Mouse (Mus musculus): ENCODE data around the gene Tmem170b. TPM values are rescaled to one million over a fixed set of nuclear protein-coding genes. Genes with fewer than 3 reads are reported as not detected.

Tmem170b gene
- polyA plus RNA-seq, 1 experiment: 1.1 TPM

DNA sequence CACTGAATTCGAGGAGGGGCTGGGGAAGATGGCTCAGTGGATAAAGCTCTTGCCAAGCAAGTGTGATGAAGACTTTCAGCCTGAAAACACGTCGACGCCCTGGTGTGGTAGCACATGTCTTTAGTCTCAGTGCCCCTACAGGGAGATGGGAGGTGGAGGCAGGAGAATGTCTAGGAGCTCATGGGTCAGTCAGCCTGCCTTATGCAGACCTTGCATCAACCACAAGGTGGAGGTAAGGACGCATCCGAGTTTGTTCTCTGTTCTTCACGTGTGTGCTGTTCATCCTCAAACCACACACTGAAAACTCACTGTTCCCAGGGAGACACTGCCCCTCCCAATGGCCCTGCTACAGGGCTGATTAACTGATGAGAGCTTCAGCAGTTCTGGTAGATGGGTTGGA lies 45.0 kb downstream of the Tmem170b start:
- Histone ChIP-seq H3K4me3 (no peak overlapping the region), H3K79me2 (ENCODE audit: control insufficient read depth, insufficient read depth) (no peaks in the 10 kb centered on the region), H3ac (ENCODE audit: control insufficient read depth, insufficient read length) (no peak overlapping the region), H3K4me2 (ENCODE audit: low read depth) (no peak overlapping the region), H3K36me3 (ENCODE audit: control insufficient read depth, insufficient read depth) (no peaks in the 10 kb centered on the region), H3K27me3 (ENCODE audit: control insufficient read depth, insufficient read depth, insufficient read length) (no peaks in the 10 kb centered on the region)
- TF ChIP-seq CEBPB (IDR thresholded peaks at IDR 0.05; ENCODE audit: insufficient read depth, poor library complexity, severe bottlenecking) (no peak), POLR2AphosphoS2 (IDR thresholded peaks at IDR 0.05; ENCODE audit: insufficient read length, low read depth) (no peak), E2F4 (IDR thresholded peaks at IDR 0.05; ENCODE audit: insufficient read depth) (no peak), MAX (IDR thresholded peaks at IDR 0.05; ENCODE audit: low read depth) (no peak), USF1 (IDR thresholded peaks at IDR 0.05; ENCODE audit: low read depth) (no peak), SRF (IDR thresholded peaks at IDR 0.05; ENCODE audit: control insufficient read depth, insufficient read length, low read depth) (no peak), TCF3 (IDR thresholded peaks at IDR 0.05; ENCODE audit: insufficient read length, low read depth) (no peak), TCF12 (IDR thresholded peaks at IDR 0.05; ENCODE audit: insufficient read depth, poor library complexity, severe bottlenecking) (no peak), MYOG (IDR thresholded peaks at IDR 0.05; ENCODE audit: control insufficient read depth in 1 of 3, insufficient read depth in 1 of 3, insufficient read length in 2 of 3, low read depth in 2 of 3) (no peak), MYOD1 (IDR thresholded peaks at IDR 0.05; ENCODE audit: control insufficient read depth in 1 of 3, insufficient read length in 2 of 3, low read depth in 2 of 3) (no peak), POLR2A (IDR thresholded peaks at IDR 0.05; ENCODE audit: insufficient read length, low read depth) (no peak), REST (IDR thresholded peaks at IDR 0.05; ENCODE audit: insufficient read depth, insufficient read length) (no peak)

GRCm38 (mm10) chr13:41653791-41654190 lies 48.1 kb downstream of the Tmem170b start:
- H3K4me2 ChIP-seq (ENCODE audit: low read depth): no peak overlapping the region
- no peaks in the 10 kb centered on the region for H3K27me3 ChIP-seq (ENCODE audit: control insufficient read depth, insufficient read depth, insufficient read length)
- TF ChIP-seq MYOG (IDR thresholded peaks at IDR 0.05; ENCODE audit: control insufficient read depth in 1 of 3, insufficient read depth in 1 of 3, insufficient read length in 2 of 3, low read depth in 2 of 3): no peak
- no peak for TF ChIP-seq POLR2A (IDR thresholded peaks at IDR 0.05; ENCODE audit: insufficient read length, low read depth)
- no peak for TF ChIP-seq MYOD1 (IDR thresholded peaks at IDR 0.05; ENCODE audit: control insufficient read depth in 1 of 3, insufficient read length in 2 of 3, low read depth in 2 of 3)
- no peak for TF ChIP-seq E2F4 (IDR thresholded peaks at IDR 0.05; ENCODE audit: insufficient read depth)
- H3K79me2 ChIP-seq (ENCODE audit: control insufficient read depth, insufficient read depth): no peaks in the 10 kb centered on the region
- H3K36me3 ChIP-seq (ENCODE audit: control insufficient read depth, insufficient read depth): no peaks in the 10 kb centered on the region
- H3ac ChIP-seq (ENCODE audit: control insufficient read depth, insufficient read length): no peak overlapping the region
- H3K4me3 ChIP-seq: no peak overlapping the region

- Histone ChIP-seq H3K27me3 (ENCODE audit: control insufficient read depth, insufficient read depth, insufficient read length) (no peaks in the 10 kb centered on the region), H3K36me3 (ENCODE audit: control insufficient read depth, insufficient read depth) (no peaks in the 10 kb centered on the region), H3K4me2 (ENCODE audit: low read depth) (no peak overlapping the region), H3K79me2 (ENCODE audit: control insufficient read depth, insufficient read depth) (no peaks in the 10 kb centered on the region), H3ac (ENCODE audit: control insufficient read depth, insufficient read length) (no peak overlapping the region), H3K4me3 (no peak overlapping the region)
- TF ChIP-seq TCF3 (IDR thresholded peaks at IDR 0.05; ENCODE audit: insufficient read length, low read depth): no peak
- TF ChIP-seq TCF12 (IDR thresholded peaks at IDR 0.05; ENCODE audit: insufficient read depth, poor library complexity, severe bottlenecking): no peak
- no peak for TF ChIP-seq MYOD1 (IDR thresholded peaks at IDR 0.05; ENCODE audit: control insufficient read depth in 1 of 3, insufficient read length in 2 of 3, low read depth in 2 of 3)
- no peak for TF ChIP-seq MAX (IDR thresholded peaks at IDR 0.05; ENCODE audit: low read depth)
- TF ChIP-seq POLR2A (IDR thresholded peaks at IDR 0.05; ENCODE audit: insufficient read length, low read depth): no peak
- TF ChIP-seq E2F4 (IDR thresholded peaks at IDR 0.05; ENCODE audit: insufficient read depth): no peak
- TF ChIP-seq SRF (IDR thresholded peaks at IDR 0.05; ENCODE audit: control insufficient read depth, insufficient read length, low read depth): no peak
- no peak for TF ChIP-seq CEBPB (IDR thresholded peaks at IDR 0.05; ENCODE audit: insufficient read depth, poor library complexity, severe bottlenecking)
- no peak for TF ChIP-seq USF1 (IDR thresholded peaks at IDR 0.05; ENCODE audit: low read depth)
- no peak for TF ChIP-seq POLR2AphosphoS2 (IDR thresholded peaks at IDR 0.05; ENCODE audit: insufficient read length, low read depth)
- TF ChIP-seq REST (IDR thresholded peaks at IDR 0.05; ENCODE audit: insufficient read depth, insufficient read length): no peak
- TF ChIP-seq MYOG (IDR thresholded peaks at IDR 0.05; ENCODE audit: control insufficient read depth in 1 of 3, insufficient read depth in 1 of 3, insufficient read length in 2 of 3, low read depth in 2 of 3): no peak
Observed at GRCm38 (mm10) chr13:41655576-41656090, 49.9 kb downstream of the Tmem170b start.

GRCm38 (mm10) chr13:41660052-41660793 lies 54.5 kb downstream of the Tmem170b start:
- no peak for TF ChIP-seq MYOD1 (IDR thresholded peaks at IDR 0.05; ENCODE audit: control insufficient read depth in 1 of 3, insufficient read length in 2 of 3, low read depth in 2 of 3)
- no peak for TF ChIP-seq CEBPB (IDR thresholded peaks at IDR 0.05; ENCODE audit: insufficient read depth, poor library complexity, severe bottlenecking)
- no peaks in the 10 kb centered on the region for H3K79me2 ChIP-seq (ENCODE audit: control insufficient read depth, insufficient read depth)
- H3K36me3 ChIP-seq (ENCODE audit: control insufficient read depth, insufficient read depth): no peaks in the 10 kb centered on the region
- H3ac ChIP-seq (ENCODE audit: control insufficient read depth, insufficient read length): no peak overlapping the region
- H3K4me3 ChIP-seq: no peak overlapping the region
- H3K27me3 ChIP-seq (ENCODE audit: control insufficient read depth, insufficient read depth, insufficient read length): no peaks in the 10 kb centered on the region
- H3K4me2 ChIP-seq (ENCODE audit: low read depth): no peak overlapping the region

DNA sequence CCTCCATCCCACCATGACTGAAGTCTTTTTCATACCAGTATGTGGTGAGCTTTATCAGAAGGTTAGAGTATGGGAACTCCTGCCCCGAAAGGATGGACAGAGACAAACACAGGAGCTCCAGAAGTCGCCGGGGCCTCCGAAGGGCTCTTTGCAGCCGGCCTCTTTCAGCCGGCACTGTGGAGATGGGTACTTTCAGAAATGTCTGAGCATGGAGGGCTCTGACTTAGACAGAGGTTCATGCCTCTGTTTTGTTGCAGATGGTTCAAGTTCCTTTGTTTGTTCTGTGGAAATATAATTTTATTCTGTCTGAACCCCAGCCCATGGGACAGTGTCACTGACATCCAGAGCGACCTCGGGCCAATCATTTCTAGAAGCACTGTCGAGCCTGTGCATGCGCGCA lies 55.4 kb downstream of the Tmem170b start:
- Histone ChIP-seq H3K4me3 (no peak overlapping the region), H3K79me2 (ENCODE audit: control insufficient read depth, insufficient read depth) (no peaks in the 10 kb centered on the region), H3K27me3 (ENCODE audit: control insufficient read depth, insufficient read depth, insufficient read length) (no peaks in the 10 kb centered on the region), H3K4me2 (ENCODE audit: low read depth) (no peak overlapping the region), H3ac (ENCODE audit: control insufficient read depth, insufficient read length) (no peak overlapping the region), H3K36me3 (ENCODE audit: control insufficient read depth, insufficient read depth) (no peaks in the 10 kb centered on the region)
- TF ChIP-seq MYOG (IDR thresholded peaks at IDR 0.05; ENCODE audit: control insufficient read depth in 1 of 3, insufficient read depth in 1 of 3, insufficient read length in 2 of 3, low read depth in 2 of 3) (no peak), CEBPB (IDR thresholded peaks at IDR 0.05; ENCODE audit: insufficient read depth, poor library complexity, severe bottlenecking) (no peak), USF1 (IDR thresholded peaks at IDR 0.05; ENCODE audit: low read depth) (no peak), MYOD1 (IDR thresholded peaks at IDR 0.05; ENCODE audit: control insufficient read depth in 1 of 3, insufficient read length in 2 of 3, low read depth in 2 of 3) (no peak), TCF3 (IDR thresholded peaks at IDR 0.05; ENCODE audit: insufficient read length, low read depth) (no peak), MAX (IDR thresholded peaks at IDR 0.05; ENCODE audit: low read depth) (no peak), SRF (IDR thresholded peaks at IDR 0.05; ENCODE audit: control insufficient read depth, insufficient read length, low read depth) (no peak), E2F4 (IDR thresholded peaks at IDR 0.05; ENCODE audit: insufficient read depth) (no peak), TCF12 (IDR thresholded peaks at IDR 0.05; ENCODE audit: insufficient read depth, poor library complexity, severe bottlenecking) (no peak), POLR2A (IDR thresholded peaks at IDR 0.05; ENCODE audit: insufficient read length, low read depth) (no peak)
